Comparison of ENCODE assay signal across 19 mouse cellular contexts in the genomic region with DNA sequence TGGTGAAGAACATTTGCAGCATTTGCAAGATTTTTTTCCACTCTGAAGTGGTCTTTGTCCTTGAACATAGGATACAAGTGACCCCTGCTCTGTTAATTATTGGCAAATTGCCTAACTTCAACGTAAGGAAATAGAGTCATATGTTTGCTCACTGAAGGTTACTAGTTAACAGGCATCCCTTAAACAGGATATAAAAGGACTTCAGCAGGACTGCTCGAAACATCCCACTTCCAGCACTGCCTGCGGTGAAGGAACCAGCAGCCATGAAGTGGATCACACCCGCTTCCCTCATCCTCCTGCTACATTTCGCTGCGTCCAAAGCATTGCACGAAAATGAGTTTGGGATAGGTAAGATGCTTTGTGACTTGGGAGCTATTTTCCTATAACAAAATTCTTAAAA. TPM values are rescaled to one million over a fixed set of nuclear protein-coding genes. Genes with fewer than 3 reads are reported as not detected.
A peak's percentile ranks its signal among the peaks of the same experiment; 100 is the strongest.
DNase-seq lines count a peak whose midpoint lies in the region; ATAC-seq and TF ChIP-seq lines count a peak whose summit lies in the region.
"Had no signal": no experiment of that assay in that cellular context is flagged by ENCODE, and none has a peak within 500 bp of the region (broad histone marks: within the 10 kb centered on the region; RNA-seq: fewer than 3 reads in every experiment).

A gene (plus strand): TSS at position 220 of the 400 bp plus-strand sequence.

- H3K27ac ChIP-seq in heart, embryonic 10.5 days = no peak within 1 kb of the TSS
- H3K27ac ChIP-seq in limb, embryonic 15.5 days = no peak within 1 kb of the TSS
- no peak within 1 kb of the TSS for H3K27ac ChIP-seq in limb, embryonic 10.5 days
- H3K27ac ChIP-seq in intestine, postnatal 0 days (ENCODE audit: low read depth, low read length) = no peak within 1 kb of the TSS
- no peak within 1 kb of the TSS; the same call in 1 of the 2 replicates for H3K27ac ChIP-seq in liver, postnatal 0 days (ENCODE audit: low read depth)
- H3K27ac ChIP-seq: embryonic facial prominence, embryonic 13.5 days; macrophage had no signal

- no peak for ATAC-seq in limb, embryonic 15.5 days (ENCODE audit: insufficient number of reproducible peaks, low FRiP score, low TSS enrichment, low read depth)
- no peak for ATAC-seq in intestine, postnatal 0 days
- no peak for ATAC-seq in liver, postnatal 0 days
- ATAC-seq: hindbrain, embryonic 16.5 days had no signal

- DNase-seq in heart, embryonic 10.5 days (ENCODE audit: low spot score) = no peak
- no peak for DNase-seq in heart, adult 8-10 months (ENCODE audit: low spot score)
- no peak for DNase-seq in limb, embryonic 10.5 days (ENCODE audit: low spot score)
- peak; percentile 42 for DNase-seq in liver, postnatal 0 days
- DNase-seq in left cerebral cortex, adult 8-10 months (ENCODE audit: low spot score in 2 of 2) = no peak
- DNase-seq in layer of hippocampus, adult 18-20 months (ENCODE audit: low spot score in 2 of 2) = no peak
- DNase-seq: B cell, adult 2 months; cerebellum, adult 2 months; gastrocnemius, postnatal 25 days; kidney, postnatal 25 days; midbrain, embryonic 14.5 days; right cerebral cortex, postnatal 25 days had no signal

- H3K9ac ChIP-seq in limb, embryonic 15.5 days = no peak within 1 kb of the TSS
- H3K9ac ChIP-seq in intestine, postnatal 0 days (ENCODE audit: low read depth, low read length) = no peak within 1 kb of the TSS
- H3K9ac ChIP-seq in liver, postnatal 0 days (replicated peaks) = peak within 1 kb of the TSS; percentile 42; the same call in 1 of the 2 replicates
- H3K9ac ChIP-seq: embryonic facial prominence, embryonic 13.5 days had no signal

- no peak for TF ChIP-seq CTCF in intestine, postnatal 0 days (IDR thresholded peaks at IDR 0.05; ENCODE audit: low read depth)
- no peak for TF ChIP-seq CTCF in liver, postnatal 0 days (IDR thresholded peaks at IDR 0.05; ENCODE audit: low read depth)

- H3K4me3 ChIP-seq in heart, embryonic 10.5 days = no peak within 1 kb of the TSS
- no peak within 1 kb of the TSS for H3K4me3 ChIP-seq in limb, embryonic 15.5 days
- H3K4me3 ChIP-seq in limb, embryonic 10.5 days = no peak within 1 kb of the TSS
- no peak within 1 kb of the TSS for H3K4me3 ChIP-seq in intestine, postnatal 0 days (ENCODE audit: low read depth, low read length)
- H3K4me3 ChIP-seq in liver, postnatal 0 days (ENCODE audit: low read depth, low read length) = peak within 1 kb of the TSS; percentile 25
- H3K4me3 ChIP-seq: embryonic facial prominence, embryonic 13.5 days had no signal

- no peaks in the 10 kb centered on the region for H3K27me3 ChIP-seq in heart, embryonic 10.5 days (ENCODE audit: insufficient read depth, poor library complexity, severe bottlenecking)
- H3K27me3 ChIP-seq in limb, embryonic 15.5 days = no peaks in the 10 kb centered on the region
- H3K27me3 ChIP-seq in limb, embryonic 10.5 days (ENCODE audit: low read depth, poor library complexity, severe bottlenecking) = no peaks in the 10 kb centered on the region
- no peaks in the 10 kb centered on the region for H3K27me3 ChIP-seq in intestine, postnatal 0 days (replicated peaks; ENCODE audit: control insufficient read depth, insufficient read depth, low read length)
- H3K27me3 ChIP-seq in liver, postnatal 0 days (ENCODE audit: insufficient read depth, low read length) = no peaks in the 10 kb centered on the region
- H3K27me3 ChIP-seq: embryonic facial prominence, embryonic 13.5 days had no signal

- H3K9me3 ChIP-seq in heart, embryonic 10.5 days = no peaks in the 10 kb centered on the region
- H3K9me3 ChIP-seq in limb, embryonic 15.5 days = no peaks in the 10 kb centered on the region
- no peaks in the 10 kb centered on the region for H3K9me3 ChIP-seq in limb, embryonic 10.5 days (replicated peaks)
- no peaks in the 10 kb centered on the region for H3K9me3 ChIP-seq in intestine, postnatal 0 days (ENCODE audit: control insufficient read depth)
- H3K9me3 ChIP-seq in liver, postnatal 0 days (ENCODE audit: low read length) = no peaks in the 10 kb centered on the region
- H3K9me3 ChIP-seq: embryonic facial prominence, embryonic 13.5 days had no signal

- TF ChIP-seq EP300 in liver, postnatal 0 days (IDR thresholded peaks at IDR 0.05; ENCODE audit: low read depth) = 0 out of 2 replicates have a peak, but pooled peaks have one; percentile 9

- no peak within 1 kb of the TSS for H3K4me2 ChIP-seq in limb, embryonic 15.5 days
- H3K4me2 ChIP-seq in intestine, postnatal 0 days (replicated peaks; ENCODE audit: low read depth) = no peak within 1 kb of the TSS; the same call in 1 of the 2 replicates
- peak within 1 kb of the TSS; percentile 50 for H3K4me2 ChIP-seq in liver, postnatal 0 days (ENCODE audit: low read depth, low read length)
- H3K4me2 ChIP-seq: embryonic facial prominence, embryonic 13.5 days had no signal

- WGBS in heart, embryonic 10.5 days = 81% methylated on average over 7 of the region's 7 CpGs
- 80% methylated on average over 7 of the region's 7 CpGs for WGBS in limb, embryonic 15.5 days
- 94% methylated on average over 7 of the region's 7 CpGs for WGBS in limb, embryonic 10.5 days
- WGBS in intestine, postnatal 0 days = 61% methylated on average over 7 of the region's 7 CpGs
- WGBS in liver, postnatal 0 days (ENCODE audit: insufficient replicate concordance) = 69% methylated on average over 7 of the region's 7 CpGs

- H3K4me1 ChIP-seq in heart, embryonic 10.5 days = no peaks in the 10 kb centered on the region
- no peaks in the 10 kb centered on the region for H3K4me1 ChIP-seq in limb, embryonic 15.5 days
- no peaks in the 10 kb centered on the region for H3K4me1 ChIP-seq in limb, embryonic 10.5 days
- 0 out of 2 replicates have a peak, but pooled peaks cover 3% of the 10 kb centered on the region for H3K4me1 ChIP-seq in intestine, postnatal 0 days (replicated peaks; ENCODE audit: control insufficient read depth, insufficient read depth, low read length)
- H3K4me1 ChIP-seq in liver, postnatal 0 days (ENCODE audit: insufficient read depth) = 0 out of 2 replicates have a peak, but pooled peaks cover 3% of the 10 kb centered on the region
- H3K4me1 ChIP-seq: embryonic facial prominence, embryonic 13.5 days had no signal

- no peaks in the 10 kb centered on the region for H3K36me3 ChIP-seq in heart, embryonic 10.5 days
- H3K36me3 ChIP-seq in limb, embryonic 15.5 days = no peaks in the 10 kb centered on the region
- H3K36me3 ChIP-seq in limb, embryonic 10.5 days = no peaks in the 10 kb centered on the region
- H3K36me3 ChIP-seq in intestine, postnatal 0 days (ENCODE audit: control insufficient read depth, insufficient read depth) = no peaks in the 10 kb centered on the region
- no peaks in the 10 kb centered on the region for H3K36me3 ChIP-seq in liver, postnatal 0 days (replicated peaks; ENCODE audit: insufficient read depth, low read length)
- H3K36me3 ChIP-seq: embryonic facial prominence, embryonic 13.5 days had no signal

RNA-seq across cellular contexts. Expression of the gene that starts here (rescaled TPM):
- 34.1 and 916 TPM in 2 replicates for polyA plus RNA-seq in heart, embryonic 10.5 days (2016; fragmentation: Nextera tagmentation; extraction: Ambion mirVana)
- not detected for total RNA-seq in heart, adult 8-10 months (2022)
- 4.0 and 26.6 TPM in 2 replicates for polyA plus RNA-seq in limb, embryonic 15.5 days (2015; fragmentation: Nextera tagmentation; extraction: Ambion mirVana)
- 0.79 and 2.2 TPM in 2 replicates for polyA plus RNA-seq in limb, embryonic 10.5 days (2016; fragmentation: Nextera tagmentation; extraction: Ambion mirVana)
- 541 and 696 TPM in 2 replicates for polyA plus RNA-seq in intestine, postnatal 0 days (2015; fragmentation: Nextera tagmentation; extraction: Ambion mirVana)
- polyA plus RNA-seq in liver, postnatal 0 days (2015; fragmentation: Nextera tagmentation; extraction: Ambion mirVana) = 11,303 and 11,922 TPM in 2 replicates
- total RNA-seq in left cerebral cortex, adult 8-10 months (2022) = under 1 TPM in 3 of 4 experiments, not detected in 1; 0.57 to 0.93 (median 0.60) TPM
- total RNA-seq in layer of hippocampus, adult 18-20 months (2021) = not detected
- total RNA-seq: gastrocnemius, postnatal 25 days; heart, postnatal 25 days; layer of hippocampus, postnatal 25 days had no signal
- polyA plus RNA-seq: midbrain, embryonic 14.5 days had no signal
